Mouse (Mus musculus) right cerebral cortex, postnatal 25 days (tissue): ENCODE results near the gene Selenoo.

Source experiments
- DNase-seq: peaks from one replicate; pipeline ENCODE4 v3.0.0; 2022

The Selenoo gene

DNA sequence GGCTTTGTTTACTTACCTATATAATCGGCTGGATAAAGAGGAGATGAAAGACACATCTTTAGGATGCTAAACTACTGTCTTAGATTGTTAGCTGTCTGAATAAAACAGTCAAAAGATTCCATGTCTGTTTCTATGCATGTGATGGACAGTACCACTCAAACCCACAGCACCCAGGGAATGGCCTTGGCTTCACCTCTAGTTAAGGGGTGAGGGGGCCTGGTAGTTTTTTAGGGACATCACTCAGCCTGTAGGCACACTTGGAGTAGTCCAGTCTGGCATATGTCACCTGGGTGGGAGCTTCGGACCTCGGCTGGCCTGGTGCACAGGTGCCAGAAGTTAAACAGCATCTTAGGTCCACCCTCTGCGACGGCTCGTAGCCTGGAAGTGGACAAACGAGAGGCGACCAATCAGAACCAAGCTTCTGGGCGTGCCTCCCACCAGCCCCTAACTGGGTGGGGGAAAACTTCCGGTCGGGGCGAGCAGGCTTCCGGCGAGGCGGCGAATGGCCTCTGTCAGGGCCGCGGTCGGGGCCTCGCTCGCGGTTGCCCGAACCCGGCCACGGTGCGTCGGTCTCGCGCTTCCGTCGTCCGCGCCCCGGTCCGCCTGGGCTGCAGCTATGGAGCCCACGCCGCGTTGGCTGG lies at the start of gene Selenoo:
Gene Selenoo, plus strand, starts transcription at position 478 of the 641 bp plus-strand sequence.
- peak; percentile 91 for DNase-seq

DNA sequence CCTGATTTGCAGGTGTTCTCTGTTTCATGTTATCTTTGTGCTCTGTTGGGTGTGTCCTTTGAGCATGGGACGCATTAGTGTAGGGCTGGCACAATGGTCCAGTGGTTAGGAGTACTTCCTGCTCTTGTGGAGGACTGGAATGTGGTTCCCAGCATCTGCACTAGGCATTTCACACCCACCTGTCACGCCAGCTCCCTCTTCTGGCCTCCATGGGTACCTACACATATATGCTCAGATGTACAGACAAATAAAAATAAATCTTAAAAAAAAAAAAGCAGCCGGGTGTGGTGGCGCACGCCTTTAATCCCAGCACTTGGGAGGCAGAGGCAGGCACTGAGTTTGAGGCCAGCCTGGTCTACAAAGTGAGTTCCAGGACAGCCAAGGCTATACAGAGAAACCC lies 44.5 kb upstream of the Selenoo start:
- DNase-seq, result no peak

DNA sequence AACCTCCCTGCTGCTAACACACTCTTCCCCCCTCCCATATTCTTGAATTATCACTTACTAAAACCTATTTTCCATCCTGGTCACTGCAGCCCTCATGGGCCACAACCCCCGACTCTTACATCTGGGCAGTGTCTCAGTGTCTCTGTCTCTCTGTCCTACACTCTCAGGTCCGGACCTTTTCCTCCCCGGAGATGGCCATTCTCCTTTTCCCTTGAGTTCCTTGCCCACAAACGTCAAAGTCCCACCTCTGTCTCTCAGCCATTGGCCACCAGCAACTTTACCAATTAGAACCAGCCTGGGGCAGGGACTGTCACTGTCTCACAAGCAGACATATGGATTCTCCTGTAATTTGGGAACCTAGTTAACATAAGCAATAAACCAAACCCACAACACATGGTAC lies 42.5 kb upstream of the Selenoo start:
- DNase-seq, result no peak

DNA sequence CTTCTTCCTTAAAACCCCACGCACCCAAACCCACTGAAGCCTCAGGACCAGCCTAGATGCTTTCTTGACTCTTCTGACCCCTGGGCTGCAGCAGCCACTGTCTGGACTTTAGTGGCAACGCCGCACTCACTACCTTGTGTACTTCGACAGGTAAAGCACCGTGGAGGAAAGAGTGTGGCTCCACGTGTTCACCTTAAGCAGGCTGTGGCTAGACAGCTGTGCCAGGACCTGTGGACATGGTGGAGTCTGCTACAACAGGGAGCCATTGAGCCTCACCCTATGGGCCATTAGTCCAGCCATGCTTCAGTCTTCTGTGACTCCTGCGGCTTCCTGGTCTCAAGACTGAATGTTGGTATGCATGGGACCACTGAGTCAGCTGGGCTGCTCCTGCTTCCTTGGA lies 34.2 kb upstream of the Selenoo start:
- DNase-seq, result no peak

DNA sequence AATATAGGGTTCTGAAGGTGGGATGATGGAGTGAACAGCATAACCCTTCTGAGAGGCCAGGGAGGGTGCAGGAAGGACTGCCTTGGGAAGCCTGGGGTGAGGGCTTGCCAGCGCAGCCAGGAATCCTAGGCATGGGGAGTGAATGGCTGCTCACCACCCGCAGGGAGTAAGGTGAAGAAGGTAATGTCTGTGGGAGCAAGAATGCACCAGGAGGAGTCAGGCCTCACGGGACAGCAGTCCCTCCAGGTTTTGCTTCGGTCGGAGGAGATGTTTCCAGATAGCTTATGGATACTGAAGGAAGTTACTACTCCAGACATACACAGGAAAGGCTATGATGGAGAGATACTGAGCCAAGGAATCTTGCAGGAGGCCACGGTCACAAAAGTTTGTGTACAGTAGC lies 30.1 kb upstream of the Selenoo start:
- DNase-seq, result no peak

DNA sequence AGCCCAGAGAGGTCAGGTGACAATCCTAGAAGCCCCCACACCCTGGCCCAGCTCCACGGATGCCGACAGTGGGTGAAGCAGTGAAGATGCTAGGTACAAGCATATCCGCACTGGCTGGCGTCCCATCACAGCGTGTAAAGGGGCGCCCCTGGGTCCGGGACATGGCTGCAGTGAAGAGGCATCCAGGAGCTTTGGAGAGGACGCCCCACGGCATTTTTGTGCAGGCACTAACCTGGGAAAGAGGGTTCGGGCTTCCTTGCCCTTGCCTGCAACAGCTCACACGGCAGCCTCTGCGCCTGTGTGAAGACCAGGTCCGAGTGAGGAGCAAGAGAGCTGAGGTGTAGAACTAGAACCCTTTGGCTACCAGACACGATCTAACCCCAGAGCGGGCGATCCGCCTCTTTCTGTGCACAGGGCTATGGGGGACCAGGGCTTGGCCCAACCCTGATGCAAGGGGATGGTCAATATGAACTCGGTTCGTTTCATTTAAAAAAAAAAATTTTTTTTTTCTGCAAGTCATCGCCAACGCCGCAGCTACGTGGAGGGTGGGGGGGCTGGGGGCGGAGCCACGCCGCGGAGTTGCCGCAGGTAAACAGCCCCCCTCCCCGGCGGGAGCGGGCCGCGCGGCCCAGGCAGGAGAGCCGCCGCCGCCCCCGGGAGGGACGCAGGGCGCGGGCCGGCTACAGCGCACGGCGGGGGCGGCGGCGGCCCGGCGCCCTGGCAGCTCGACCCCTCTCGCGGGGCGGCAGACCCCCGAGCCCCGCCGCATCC lies 29.5 kb upstream of the Selenoo start, which contains the start of gene Panx2:
Gene Panx2, plus strand, starts transcription at position 574 of the 771 bp plus-strand sequence.
- peak; percentile 57 for DNase-seq

DNA sequence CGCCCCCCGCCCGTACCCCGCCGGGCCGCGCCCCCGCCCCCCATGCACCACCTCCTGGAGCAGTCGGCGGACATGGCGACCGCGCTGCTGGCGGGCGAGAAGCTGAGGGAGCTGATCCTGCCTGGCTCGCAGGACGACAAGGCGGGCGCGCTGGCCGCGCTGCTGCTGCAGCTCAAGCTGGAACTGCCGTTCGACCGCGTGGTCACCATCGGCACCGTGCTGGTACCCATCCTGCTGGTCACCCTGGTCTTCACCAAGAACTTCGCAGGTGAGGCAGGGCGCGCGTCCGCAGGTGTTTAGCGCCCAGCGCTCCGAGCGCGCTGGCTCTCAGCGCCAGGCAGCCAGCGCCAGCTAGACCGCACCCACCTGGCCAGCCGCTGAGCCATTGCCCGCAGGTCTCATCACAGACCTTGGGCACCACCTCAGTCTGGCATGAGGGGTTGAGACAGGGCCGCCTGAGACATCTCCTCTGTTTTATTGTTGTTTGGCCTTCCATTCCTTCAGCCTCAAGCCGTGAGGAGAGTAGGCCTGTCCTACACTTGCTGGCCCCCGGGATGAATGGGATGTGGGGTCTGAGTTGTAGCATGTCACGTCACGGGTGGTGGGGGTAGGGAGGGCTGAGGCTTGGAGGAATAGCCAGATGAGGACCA lies 28.7 kb upstream of the Selenoo start:
- DNase-seq, result peak; percentile 49

DNA sequence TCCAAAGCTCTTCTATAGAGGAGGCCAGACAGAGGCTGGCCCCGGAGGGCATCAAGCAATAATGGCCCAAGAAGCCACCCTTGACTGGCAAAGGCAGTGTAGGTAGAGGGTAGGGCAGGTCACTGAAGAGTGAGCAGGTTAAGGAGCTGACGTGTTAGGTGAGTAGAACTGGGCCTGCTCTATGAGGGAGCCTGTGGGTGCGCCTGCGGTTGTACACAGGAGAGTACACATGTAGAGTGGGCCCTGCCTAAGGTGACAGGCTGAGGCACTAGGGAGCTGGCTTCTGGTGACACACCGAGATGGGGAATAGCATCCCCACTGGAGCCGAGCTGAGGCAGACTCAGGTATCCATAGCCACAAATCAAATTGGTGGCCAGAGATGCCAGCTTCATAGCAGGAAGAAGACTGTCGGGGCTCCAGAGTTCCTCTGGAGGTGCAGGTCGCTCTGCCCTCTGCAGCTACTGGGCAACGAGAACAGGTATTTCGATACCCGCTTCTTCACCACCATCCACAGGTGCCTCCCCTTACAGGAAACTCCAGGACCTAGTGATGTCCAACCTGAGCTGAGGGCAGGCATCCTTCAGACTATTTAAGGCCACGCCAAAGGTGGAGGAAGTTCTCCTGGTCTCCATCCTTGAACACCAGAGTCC lies 27.9 kb upstream of the Selenoo start:
- DNase-seq, result no peak

DNA sequence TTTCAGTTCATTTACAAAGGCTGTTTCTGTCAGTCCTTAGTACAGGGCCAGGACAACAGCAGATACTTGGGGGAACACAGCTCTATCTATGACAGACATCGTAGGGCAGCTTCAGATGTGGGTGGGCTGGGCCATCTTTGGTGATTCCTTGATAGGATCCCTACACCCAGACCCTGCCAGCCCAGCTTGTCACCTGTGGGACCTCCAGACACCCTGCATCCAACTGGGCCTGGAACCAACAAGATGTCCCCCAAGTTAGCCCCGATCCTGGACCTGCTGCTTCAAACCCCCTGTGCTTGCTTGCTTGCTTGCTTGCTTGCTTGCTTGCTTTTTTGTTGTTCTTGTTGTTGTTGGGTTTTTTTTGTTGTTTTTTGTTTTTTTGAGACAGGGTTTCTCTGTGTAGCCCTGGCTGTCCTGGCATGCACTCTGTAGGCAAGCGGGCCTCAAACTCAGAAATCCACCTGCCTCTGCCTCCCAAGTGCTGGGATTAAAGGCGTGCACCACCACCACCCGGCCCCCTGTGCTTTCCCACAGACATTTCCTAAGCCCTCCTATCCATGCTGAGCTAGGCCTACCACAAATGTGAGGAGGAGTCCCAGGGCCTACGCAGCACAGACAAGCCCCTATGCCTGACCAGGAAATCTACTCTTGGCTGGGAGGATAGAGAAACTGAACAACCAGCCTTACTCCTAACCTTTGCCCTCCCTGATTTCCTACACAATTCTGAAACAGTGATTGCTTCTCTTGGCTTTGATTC lies 26.9 kb upstream of the Selenoo start:
- DNase-seq, result no peak

DNA sequence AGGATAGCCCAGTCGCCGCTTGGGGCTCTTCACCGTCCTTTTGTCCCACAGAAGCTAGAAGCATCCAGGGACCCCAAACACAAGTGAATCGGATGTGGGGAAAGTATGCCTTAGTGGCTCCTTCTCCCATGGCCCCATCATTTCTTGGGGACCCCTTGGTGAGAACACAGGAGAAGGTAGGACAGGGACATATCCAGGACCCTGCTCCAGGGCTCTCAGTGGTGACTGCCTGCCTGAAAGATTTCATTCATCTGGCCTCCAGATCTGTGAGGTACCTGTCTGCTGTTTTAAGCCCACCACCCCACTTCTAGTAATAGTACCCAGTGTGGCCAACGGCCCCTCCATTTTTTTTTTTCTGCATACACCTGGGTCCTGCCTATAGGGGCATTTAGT lies 26.4 kb upstream of the Selenoo start:
- no peak for DNase-seq

DNA sequence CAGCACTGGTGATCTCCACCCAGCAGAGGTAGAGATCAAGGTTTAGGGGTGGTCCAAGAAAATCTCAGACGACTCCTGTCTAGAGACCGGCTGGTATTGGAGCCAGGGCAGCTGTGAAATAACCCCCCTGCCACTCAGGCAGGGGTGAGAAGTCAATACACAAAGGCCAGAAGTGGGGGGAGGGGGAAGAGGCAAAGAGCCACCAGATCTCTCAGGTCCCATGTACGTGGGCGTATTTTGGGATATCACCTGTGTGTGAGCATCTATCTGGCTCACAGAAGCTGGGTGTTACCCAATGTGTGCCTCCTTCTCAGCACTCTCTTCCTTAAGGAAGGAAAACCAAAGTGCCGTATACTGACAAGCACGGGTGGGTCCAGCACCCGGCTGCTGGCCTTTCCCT lies 25.9 kb upstream of the Selenoo start:
- no peak for DNase-seq

DNA sequence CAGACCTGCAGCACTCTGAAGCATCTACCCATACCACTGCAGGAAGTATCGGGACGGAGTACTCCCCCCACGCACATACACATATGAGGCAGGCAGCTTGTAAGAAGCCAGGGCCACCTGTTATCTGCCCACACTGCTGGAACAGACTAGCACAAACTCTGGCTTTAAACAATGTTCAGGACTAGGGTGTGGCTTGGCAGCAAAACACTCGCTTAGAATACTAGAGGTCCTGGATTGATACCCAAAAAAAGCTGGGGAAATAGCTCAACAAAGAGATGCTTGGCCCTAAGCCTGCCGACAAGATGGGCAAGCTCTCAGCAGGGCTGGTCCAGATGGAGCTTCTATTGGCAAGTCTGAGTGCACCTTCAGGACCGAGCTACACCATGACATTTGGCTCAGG lies 25.3 kb upstream of the Selenoo start:
- DNase-seq, result peak; percentile 78

DNA sequence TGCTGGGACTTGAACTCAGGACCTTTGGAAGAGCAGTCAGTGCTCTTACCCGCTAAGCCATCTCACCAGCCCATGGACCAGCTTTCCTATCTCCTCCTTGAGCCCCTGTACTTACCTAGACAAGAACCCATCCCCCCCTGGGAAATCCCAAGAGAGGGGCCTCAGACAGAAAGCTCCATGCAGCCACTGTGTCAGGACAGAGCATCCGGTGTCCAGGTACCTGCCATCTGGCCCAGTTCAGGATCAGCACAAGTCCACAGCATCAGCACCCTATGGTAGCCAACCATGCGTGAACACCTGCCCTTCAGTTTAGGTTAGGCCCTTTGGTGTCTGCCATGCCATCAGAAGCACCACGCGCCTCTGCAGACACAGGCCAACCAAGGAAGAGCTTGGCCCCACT lies 24.0 kb upstream of the Selenoo start:
- DNase-seq, result no peak

DNA sequence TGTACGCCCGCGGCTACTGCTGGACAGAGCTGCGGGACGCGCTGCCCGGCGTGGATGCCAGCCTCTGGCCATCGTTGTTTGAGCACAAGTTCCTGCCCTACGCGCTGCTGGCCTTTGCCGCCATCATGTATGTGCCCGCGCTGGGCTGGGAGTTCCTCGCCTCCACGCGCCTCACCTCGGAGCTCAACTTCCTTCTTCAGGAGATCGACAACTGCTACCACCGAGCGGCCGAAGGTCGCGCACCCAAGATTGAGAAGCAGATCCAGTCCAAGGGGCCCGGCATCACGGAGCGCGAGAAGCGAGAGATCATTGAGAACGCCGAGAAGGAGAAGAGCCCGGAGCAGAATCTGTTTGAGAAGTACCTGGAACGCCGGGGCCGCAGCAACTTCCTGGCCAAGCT lies 21.3 kb upstream of the Selenoo start:
- DNase-seq, result no peak

DNA sequence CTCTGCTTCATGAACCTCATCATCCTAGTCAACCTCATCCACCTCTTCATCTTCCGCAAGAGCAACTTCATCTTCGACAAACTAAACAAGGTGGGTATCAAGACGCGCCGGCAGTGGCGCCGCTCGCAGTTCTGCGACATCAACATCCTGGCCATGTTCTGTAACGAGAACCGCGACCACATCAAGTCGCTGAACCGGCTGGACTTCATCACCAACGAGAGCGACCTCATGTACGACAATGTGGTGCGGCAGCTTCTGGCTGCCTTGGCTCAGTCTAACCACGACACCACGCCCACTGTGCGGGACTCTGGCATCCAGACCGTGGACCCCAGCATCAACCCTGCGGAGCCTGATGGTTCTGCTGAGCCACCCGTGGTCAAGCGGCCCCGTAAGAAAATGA lies 20.7 kb upstream of the Selenoo start:
- no peak for DNase-seq

DNA sequence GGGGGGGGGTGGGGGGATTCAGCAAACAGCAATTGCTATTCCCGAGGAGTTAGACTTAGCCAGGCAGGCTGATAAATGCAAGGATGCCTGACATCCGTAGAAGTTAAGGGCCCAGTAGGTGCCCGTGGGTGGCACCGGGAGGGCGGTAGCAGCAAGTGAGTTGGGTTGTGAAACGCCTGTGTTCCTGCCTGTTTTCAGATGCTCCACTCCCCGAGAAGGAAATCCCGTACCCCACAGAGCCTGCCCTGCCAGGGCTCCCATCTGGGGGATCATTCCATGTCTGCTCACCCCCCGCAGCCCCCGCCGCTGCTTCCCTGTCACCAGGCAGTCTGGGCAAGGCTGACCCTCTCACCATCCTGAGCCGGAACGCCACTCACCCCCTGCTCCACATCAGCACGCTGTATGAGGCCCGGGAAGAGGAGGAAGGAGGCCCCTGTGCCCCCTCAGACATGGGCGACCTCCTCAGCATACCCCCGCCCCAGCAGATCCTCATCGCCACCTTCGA lies 19.5 kb upstream of the Selenoo start:
- DNase-seq, result no peak

DNA sequence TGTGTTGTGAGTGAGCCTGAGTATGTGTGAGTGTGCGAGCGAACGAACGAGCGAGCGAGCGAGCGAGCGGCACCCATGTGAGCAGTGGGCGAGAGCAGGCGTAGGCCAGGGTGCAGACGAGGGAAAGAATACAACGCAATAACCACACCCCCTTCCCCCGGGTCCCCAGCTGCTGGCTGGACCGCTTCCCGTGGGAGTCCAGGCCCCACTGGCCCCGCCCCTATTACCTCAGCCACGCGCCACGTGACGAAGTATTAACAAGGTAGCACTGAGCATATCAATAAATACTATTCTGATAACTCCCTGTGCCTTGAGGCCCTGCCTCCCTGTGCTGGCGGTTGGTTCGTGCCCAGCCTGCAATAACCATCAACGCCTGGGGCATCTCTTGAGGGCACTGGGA lies 18.3 kb upstream of the Selenoo start:
- DNase-seq, result no peak

DNA sequence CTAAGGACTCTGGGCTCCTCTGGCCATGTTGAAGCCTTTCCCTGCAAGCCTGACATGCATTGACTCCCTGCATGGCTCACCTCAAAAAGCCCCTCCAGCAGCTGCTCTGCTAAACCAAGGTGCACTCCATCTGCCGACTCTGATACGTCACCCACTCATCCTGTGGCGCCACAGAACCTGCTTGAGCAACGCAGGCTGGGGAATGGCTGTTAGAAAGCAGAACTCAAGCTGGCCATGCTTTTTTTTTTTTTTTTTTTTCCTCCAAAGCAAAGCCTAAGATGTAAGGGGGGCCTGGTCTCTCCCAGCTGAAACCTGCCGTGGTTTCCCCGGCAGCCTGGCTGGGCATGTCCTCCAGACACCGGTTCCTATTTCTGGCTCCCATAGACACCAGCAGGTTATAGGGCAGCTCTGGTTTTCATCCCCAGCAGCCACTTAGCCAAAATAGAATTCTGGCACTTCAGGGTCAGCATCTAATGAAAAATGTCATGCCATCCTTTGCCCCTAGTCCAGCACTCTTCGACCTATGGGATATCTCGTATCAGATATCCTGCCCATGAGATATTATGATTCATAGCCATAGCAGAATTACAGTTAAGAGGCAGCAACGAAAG lies 14.8 kb upstream of the Selenoo start:
- DNase-seq, result peak; percentile 40

DNA sequence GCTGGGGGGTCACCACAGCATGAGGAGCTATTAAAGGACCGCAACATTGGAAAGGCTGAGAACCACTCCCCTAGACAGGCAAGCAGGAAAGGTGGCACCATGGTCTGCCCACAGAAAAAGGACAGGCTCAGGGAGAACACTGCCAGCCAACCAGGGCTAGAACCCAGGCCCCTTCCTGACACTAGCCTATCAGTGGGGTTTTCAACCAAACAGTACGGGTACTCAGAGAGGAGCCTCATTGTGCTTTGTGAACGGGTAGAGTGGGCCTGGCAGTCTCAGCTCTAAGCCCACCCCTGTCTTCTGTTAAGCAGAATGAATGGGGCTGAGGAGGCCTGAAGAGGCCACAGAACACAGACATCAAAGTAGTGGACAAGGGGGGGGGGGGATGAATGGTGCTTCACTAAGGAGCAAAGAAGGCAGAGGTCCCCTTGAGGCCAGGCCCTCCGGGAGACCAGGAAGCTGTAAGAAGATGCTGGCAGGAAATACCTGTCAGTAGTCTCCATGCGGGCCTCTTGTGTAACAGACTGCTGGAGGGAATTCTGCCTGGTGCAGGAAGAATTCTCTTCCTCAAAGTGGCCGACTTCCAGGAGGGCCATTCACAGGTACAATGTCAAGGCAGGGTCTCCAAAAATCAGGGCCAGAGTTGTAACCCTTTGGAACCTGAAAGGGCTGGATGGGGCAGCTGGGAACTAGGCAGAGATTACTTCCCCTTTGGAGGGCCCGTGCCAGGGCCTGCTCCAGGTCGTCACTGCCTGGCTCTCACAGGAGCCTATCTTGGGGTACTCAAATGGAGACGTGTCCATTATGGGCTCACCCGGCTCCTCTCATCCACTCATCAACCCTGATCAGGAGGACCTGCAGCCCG lies 14.0 kb upstream of the Selenoo start, which contains the start of gene Trabd:
Gene Trabd, plus strand, starts transcription at position 512 of the 865 bp plus-strand sequence.
- DNase-seq, result no peak

DNA sequence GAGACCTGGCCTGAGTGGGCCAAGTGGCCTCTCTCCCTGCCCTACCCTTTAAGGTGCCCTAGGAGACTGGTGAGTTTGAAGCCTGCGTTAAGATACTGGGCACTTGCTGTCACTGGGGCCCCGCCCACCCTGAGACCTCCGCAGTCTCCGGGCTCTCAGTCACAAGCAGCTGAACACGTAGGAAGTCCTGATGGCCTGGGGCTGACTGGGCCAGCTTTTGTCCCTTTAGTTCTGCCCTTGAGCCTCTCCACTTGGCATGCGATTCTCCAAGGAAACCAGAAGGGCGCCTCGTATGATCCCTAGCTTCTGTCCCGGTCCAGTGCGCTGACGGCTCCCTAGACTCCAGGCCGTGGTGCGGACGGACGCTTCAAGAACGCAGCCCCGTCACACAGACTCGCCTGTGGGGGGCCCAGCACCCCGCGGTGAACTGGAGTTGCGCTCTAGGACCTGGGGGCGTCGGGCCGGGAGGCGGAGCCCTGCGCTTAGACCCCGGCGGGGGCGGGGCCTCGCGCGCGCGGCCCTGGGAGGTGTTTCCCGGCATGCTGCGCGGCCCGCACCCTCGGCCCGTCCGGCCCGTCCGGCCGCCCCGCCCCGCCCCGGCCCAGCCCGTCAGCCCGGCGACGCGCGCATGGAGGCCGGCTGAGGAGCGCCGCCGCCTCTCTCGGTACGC lies 13.3 kb upstream of the Selenoo start:
- peak; percentile 84 for DNase-seq
